Mouse (Mus musculus) retina, postnatal 1 day (tissue): ENCODE data around the gene Btbd6.
A peak's percentile ranks its signal among the peaks of the same experiment; 100 is the strongest.

Experiments
- DNase-seq: peaks from one replicate; pipeline ENCODE4 v3.0.0-alpha.2; 2012

Btbd6 gene

DNA sequence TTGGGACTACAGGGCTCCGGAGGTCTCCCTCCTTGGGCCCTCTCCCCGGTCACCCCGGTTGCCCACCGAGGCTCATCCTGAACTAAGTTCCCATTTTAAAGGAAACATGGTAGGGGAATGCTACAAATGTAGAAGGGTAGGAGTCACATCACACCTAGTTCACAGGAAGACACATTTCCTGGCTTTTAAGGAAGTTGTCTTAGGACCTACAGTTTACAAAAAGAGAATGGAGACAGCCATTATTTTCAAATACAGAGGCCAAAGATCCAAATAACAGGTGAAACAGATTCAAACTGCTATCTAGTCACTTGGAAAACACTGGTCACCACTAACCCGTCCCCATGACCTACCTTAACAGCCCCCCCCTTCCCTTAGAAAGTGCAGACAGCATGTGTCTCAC is 36.2 kb downstream of the Btbd6 start:
- no peak for DNase-seq

- DNase-seq = peak; percentile 46
These were observed 36.8 kb downstream of the Btbd6 start for GRCm38 (mm10) chr12:113013021-113013491.

DNA sequence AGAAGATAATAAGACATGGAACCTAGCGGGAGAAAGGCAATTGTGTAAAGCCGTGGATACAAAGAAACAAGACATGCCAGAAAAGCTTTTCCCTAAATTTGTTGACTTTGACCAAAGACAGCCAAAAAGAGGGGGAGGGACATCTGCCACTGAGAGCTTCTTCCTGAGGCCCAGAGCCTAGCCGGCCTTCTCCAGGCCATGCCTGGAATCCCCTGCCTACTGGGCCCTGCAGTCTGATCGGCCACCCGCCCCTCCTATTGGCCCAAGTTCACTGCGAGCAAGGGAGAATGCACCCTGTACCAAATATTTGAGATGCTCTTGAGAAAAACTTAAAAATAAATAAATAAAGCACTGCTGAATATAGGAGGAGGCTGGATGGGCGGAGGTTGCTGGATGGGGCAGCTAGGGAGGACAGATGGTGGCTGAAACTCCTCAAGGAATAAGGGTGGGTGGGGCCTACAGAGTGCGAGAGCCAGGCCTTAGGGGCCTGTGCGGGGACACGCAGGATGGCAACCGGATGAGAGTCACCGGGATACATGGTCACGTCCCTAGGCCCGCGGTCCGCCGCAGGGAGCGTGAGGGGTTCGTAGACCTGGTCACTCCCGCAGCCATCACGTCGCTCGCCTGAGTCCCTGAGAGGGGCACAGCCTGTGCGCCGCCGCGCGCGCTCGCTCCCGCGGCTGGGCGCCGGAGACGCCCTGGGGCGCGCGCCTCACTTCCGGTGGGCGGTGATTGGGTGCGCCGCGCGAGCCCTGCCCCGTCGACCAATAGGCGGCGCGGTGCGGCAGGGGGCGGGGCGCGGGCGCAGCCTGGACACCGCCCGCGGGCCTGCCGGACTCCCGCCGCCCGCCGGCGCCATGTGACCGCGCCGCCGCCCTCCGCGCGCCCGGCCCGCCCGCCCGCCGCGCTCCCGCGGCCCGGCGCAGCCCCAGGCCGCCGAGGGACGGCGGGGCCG is 37.6 kb downstream of the Btbd6 start, which contains the start of gene Pacs2:
Gene Pacs2, plus strand, starts transcription at position 905 of the 955 bp plus-strand sequence.
- DNase-seq = peak; percentile 96

DNA sequence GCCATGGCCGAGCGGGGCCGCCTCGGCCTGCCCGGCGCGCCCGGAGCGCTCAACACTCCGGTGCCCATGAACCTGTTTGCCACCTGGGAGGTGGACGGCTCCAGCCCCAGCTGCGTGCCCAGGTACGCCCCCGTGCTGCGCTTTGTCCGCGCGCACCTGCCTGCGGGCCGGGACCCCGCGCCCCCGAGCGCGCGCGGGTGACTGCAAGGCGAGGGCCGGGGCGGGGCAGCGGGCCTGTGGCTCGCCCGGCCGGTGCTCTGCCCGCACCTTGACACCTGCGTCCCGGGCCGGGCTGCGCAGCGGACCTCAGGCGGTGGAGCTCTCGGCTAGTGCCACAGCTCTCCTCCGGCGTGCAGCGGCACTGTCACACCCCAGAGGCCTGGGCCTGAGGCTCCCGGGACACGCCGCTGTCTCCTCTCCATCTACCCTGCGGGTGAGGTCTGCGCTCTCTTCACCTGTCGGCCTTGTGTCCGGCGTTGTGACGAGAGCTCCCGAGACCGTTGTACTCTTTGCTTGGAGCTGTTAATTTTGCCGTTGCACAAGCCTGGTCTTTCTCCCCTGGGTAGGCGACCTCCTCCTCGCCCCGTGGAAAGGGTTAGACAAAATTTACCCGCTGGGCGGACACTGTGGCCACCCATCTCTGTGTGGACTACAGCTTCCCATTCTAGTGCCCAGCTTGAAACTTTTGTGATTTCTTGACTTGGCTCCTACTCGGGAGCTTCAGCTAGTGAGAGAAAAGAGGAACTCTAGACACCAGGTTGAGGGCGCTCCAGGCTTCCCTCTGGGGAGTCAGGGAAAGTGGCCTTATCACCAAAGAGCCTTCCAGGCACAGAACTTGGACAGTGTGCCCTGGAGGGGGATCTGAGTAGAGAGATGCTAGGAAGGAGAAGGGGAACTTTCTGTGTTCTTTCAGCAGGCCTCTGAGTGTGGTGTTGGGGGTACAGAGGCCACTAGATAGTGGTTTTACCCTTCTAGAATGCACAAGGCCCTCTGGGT is 38.6 kb downstream of the Btbd6 start:
- peak; percentile 31 for DNase-seq

- no peak for DNase-seq
These were observed 39.7 kb downstream of the Btbd6 start for GRCm38 (mm10) chr12:113015956-113016355.

DNA sequence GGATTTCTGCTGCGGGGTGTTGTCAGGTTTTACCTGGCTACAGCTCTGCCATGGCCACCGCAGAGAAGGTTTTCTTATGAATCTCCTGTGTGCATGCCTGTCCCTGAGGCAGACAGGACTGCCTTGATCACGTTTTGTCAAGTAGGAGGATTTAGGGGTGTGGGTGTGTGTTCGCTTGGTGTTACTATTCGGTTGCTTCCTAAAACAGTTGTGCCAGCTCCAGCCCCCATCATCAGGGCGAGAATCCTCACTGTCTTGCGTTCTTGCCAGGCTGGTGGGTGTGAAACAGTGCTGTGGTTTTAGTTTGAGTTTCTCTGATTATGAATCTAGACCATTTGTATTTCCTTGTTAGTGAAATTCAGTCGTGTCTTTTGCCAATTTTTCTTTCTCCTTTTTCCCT is 40.7 kb downstream of the Btbd6 start:
- no peak for DNase-seq

DNA sequence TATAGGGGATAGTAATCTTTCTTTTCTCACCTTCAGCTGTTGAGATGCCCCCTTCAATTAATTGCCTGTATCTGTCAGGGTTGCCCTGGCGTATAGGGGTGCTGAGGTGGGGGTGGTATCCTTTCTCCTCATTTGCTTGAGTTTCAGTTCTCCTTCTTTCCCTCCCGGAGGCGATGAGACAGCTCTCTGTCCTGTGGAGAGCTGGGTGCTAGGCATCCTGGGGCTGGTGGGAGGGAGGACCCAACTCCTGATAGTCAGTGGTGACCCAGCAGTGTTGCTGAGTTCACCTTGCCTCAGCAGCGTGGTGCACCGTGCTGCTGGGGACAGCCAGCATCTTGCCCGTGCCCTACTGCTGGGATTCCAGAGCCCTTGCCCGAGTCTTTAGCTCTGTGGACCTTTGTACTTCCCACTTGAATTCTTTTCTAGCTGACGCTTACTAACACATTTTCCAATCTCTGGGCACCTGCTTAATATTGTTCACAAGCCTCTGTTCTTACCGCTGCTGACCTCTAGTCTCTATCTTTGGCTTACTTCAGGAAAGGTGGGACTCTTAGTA is 41.2 kb downstream of the Btbd6 start:
- no peak for DNase-seq

DNA sequence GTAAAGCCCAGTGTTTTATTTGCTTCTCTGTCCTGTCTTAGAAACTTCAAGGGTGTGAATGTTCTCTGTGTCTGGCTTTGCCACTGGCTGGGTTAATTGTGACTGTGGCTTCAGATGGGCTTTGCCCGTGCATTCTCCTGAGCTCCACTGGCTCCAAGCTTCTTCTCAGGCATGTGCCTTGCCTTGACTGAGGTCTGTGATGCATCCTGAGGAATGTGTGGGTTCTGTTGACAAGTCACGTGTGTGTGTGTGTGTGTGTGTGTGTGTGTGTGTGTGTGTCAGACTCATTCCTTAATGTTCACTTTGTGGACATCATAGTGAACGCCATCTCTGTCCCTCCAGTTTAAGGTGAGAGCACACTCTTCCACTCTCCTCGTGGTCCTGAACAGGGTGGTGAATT is 42.5 kb downstream of the Btbd6 start:
- no peak for DNase-seq

DNA sequence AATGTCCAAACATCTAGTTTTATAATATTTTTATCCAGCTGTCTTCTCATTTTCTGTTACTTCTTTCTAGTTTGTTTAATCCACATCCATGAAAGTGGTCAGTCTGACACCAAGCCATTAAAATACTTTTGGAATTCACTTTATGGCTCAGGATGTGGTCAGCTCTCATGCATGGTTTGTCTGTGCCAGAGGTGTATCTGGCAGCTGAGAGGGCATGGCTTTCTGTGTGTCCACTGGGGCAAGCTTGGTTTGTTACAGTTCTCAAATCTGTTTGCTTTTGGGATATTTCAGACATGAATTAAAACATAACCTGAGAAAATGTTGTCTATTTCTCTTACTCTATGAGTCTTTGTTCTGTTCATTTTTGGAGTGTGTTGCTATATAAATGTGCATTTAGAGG is 45.2 kb downstream of the Btbd6 start:
- DNase-seq = no peak

- DNase-seq = no peak
These were observed 46.8 kb downstream of the Btbd6 start for GRCm38 (mm10) chr12:113023082-113023481.

GRCm38 (mm10) chr12:113026557-113026956 is 50.3 kb downstream of the Btbd6 start:
- DNase-seq = no peak

DNA sequence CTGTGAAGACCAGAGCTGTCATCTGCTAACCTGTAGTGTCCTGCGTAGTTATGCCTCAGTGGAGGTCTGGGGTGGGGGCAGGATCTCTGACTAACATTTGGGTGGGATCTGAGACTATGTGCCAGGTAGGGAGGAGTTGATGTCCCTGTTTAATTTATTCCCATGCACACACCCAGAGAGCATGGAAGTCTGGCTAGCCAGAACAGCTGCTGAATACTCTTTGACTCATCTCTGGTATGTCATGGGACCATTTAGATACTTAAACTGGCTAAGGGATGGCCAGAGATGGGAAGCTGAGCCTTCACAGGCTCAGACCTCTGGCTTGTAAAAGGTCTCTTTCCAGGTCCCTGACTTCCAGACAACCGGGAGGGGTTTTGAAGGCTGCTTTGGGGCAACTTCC is 51.2 kb downstream of the Btbd6 start:
- no peak for DNase-seq

- DNase-seq = peak; percentile 70
These were observed 51.8 kb downstream of the Btbd6 start for GRCm38 (mm10) chr12:113028067-113028466.
